In genomic region chr5:43771555-43771954, GRCm38 (mm10) we compare ENCODE assay signal across 19 mouse cellular contexts. TPM values are rescaled to one million over a fixed set of nuclear protein-coding genes. Genes with fewer than 3 reads are reported as not detected.
DNase-seq lines count a peak whose midpoint lies in the region; ATAC-seq and TF ChIP-seq lines count a peak whose summit lies in the region.
"Had no signal": no experiment of that assay in that cellular context is flagged by ENCODE, and none has a peak within 500 bp of the region (broad histone marks: within the 10 kb centered on the region; RNA-seq: fewer than 3 reads in every experiment).

No protein-coding gene starts in this region.

- dilution Hi-C loops in CH12.LX (cut with MboI; ENCODE audit: extremely low pct_ligation_motif_present, extremely low pct_unique_long_range_greater_than_20kb, low sequenced_read_pairs): no loop called here

- no peak overlapping the region for H3K4me2 ChIP-seq in CH12.LX (ENCODE audit: insufficient read depth, low read depth, poor library complexity, severe bottlenecking)
- H3K4me2 ChIP-seq: embryonic facial prominence, embryonic 12.5 days; heart, embryonic 11.5 days; lung, embryonic 14.5 days; midbrain, embryonic 11.5 days; stomach, embryonic 15.5 days had no signal

- peak; percentile 97 for ATAC-seq in inflammation-experienced regulatory T-cells, adult 6 months
- ATAC-seq: forebrain, postnatal 0 days; Patski had no signal

- H3K4me1 ChIP-seq in CH12.LX (ENCODE audit: control insufficient read depth in 1 of 2, insufficient read depth in 2 of 2): peaks cover 0 to 29% of the 10 kb centered on the region in 2 experiments; a peak in 2 of 4 replicates
- H3K4me1 ChIP-seq: embryonic facial prominence, embryonic 12.5 days; stomach, embryonic 15.5 days had no signal

- H3K36me3 ChIP-seq in CH12.LX (replicated peaks in 1 of 2; ENCODE audit: control insufficient read depth in 1 of 2, insufficient read depth in 1 of 2, low read length in 1 of 2): peaks cover 8 to 43% of the 10 kb centered on the region in 2 experiments

- no peak for TF ChIP-seq POLR2A in CH12.LX (IDR thresholded peaks at IDR 0.05; ENCODE audit: low read depth, low read length)

- no peak for TF ChIP-seq CTCF in CH12.LX (conservative IDR thresholded peaks at IDR 0.05 in 1 of 2, IDR thresholded peaks at IDR 0.05 in 1 of 2; ENCODE audit: low read depth in 2 of 2, low read length in 2 of 2)

- TF ChIP-seq EP300 in CH12.LX (IDR thresholded peaks at IDR 0.05; ENCODE audit: low read length): no peak

- peaks cover 7% of the 10 kb centered on the region; the same call in 1 of the 2 replicates for H3K79me2 ChIP-seq in CH12.LX (replicated peaks; ENCODE audit: control insufficient read depth, extremely low read depth, insufficient read depth, poor library complexity, severe bottlenecking)

- H3K4me3 ChIP-seq in CH12.LX (replicated peaks in 1 of 3; ENCODE audit: low read depth in 2 of 3, low read length in 2 of 3, poor library complexity in 1 of 3): no peak overlapping the region
- H3K4me3 ChIP-seq: embryonic facial prominence, embryonic 12.5 days; stomach, embryonic 15.5 days had no signal

- no peaks in the 10 kb centered on the region for H3K27me3 ChIP-seq in CH12.LX (replicated peaks)
- H3K27me3 ChIP-seq: embryonic facial prominence, embryonic 12.5 days; Patski; stomach, embryonic 15.5 days had no signal

- in situ Hi-C loops in CH12.LX (cut with MboI; ENCODE audit: low pct_ligation_motif_present, low pct_unique_long_range_greater_than_20kb, low sequenced_read_pairs): no loop called here

- no peak overlapping the region for H3K9ac ChIP-seq in CH12.LX (ENCODE audit: insufficient read depth, low read depth)
- H3K9ac ChIP-seq: embryonic facial prominence, embryonic 12.5 days; forebrain, postnatal 0 days; lung, embryonic 14.5 days; stomach, embryonic 15.5 days had no signal

- DNase-seq in B cell, adult 2 months: peak; percentile 47 to 53
- DNase-seq in CH12.LX (ENCODE audit: extremely low read depth): peak; percentile 29
- DNase-seq in natural killer cell, adult 2 months (ENCODE audit: low spot score in 2 of 2): peak; percentile 11 to 31
- DNase-seq in frontal cortex, postnatal 10 days (ENCODE audit: low spot score in 2 of 2): no peak
- DNase-seq in frontal cortex, postnatal 14 days (ENCODE audit: low spot score in 2 of 2): no peak
- DNase-seq in urinary bladder, postnatal 36 days (ENCODE audit: low spot score in 2 of 2): no peak
- DNase-seq in testis, postnatal 10 days (ENCODE audit: low spot score): no peak
- DNase-seq: cerebellum, adult 11-12 months; forebrain, postnatal 0 days; gastrocnemius, postnatal 10 days; lung, embryonic 14.5 days; right cerebral cortex, postnatal 25 days had no signal

- no peak for TF ChIP-seq RAD21 in CH12.LX (IDR thresholded peaks at IDR 0.05; ENCODE audit: low read depth, low read length)

- no peaks in the 10 kb centered on the region for H3K9me3 ChIP-seq in CH12.LX (replicated peaks; ENCODE audit: low read length)
- H3K9me3 ChIP-seq: embryonic facial prominence, embryonic 12.5 days; stomach, embryonic 15.5 days had no signal

- no peak overlapping the region for H3K27ac ChIP-seq in CH12.LX (ENCODE audit: insufficient read depth, low read depth)
- H3K27ac ChIP-seq: embryonic facial prominence, embryonic 12.5 days; kidney, postnatal 0 days; stomach, embryonic 15.5 days had no signal

TF ChIP-seq in CH12.LX, 34 proteins besides CTCF, POLR2A, EP300 and RAD21:
- TF ChIP-seq ZKSCAN1 (IDR thresholded peaks at IDR 0.05; ENCODE audit: borderline replicate concordance, low read depth, low read length): no peak
- no peak for TF ChIP-seq E2F4 (IDR thresholded peaks at IDR 0.05; ENCODE audit: insufficient replicate concordance, low read depth, low read length)
- TF ChIP-seq NELFE (IDR thresholded peaks at IDR 0.05; ENCODE audit: low read depth, low read length): no peak
- no peak for TF ChIP-seq SMC3 (IDR thresholded peaks at IDR 0.05; ENCODE audit: low read depth, low read length)
- TF ChIP-seq ZMIZ1 (IDR thresholded peaks at IDR 0.05; ENCODE audit: low read depth, low read length): no peak
- TF ChIP-seq CHD1 (IDR thresholded peaks at IDR 0.05; ENCODE audit: low read depth, low read length): no peak
- no peak for TF ChIP-seq MAX (IDR thresholded peaks at IDR 0.05; ENCODE audit: low read length)
- no peak for TF ChIP-seq TCF12 (IDR thresholded peaks at IDR 0.05; ENCODE audit: low read depth, low read length)
- no peak for TF ChIP-seq UBTF (IDR thresholded peaks at IDR 0.05; ENCODE audit: low read depth, low read length)
- TF ChIP-seq CHD2 (IDR thresholded peaks at IDR 0.05; ENCODE audit: low read length): no peak
- no peak for TF ChIP-seq HCFC1 (IDR thresholded peaks at IDR 0.05; ENCODE audit: low read depth, low read length)
- TF ChIP-seq JUN (IDR thresholded peaks at IDR 0.05; ENCODE audit: insufficient read depth, low read depth, low read length): no peak
- TF ChIP-seq ZNF384 (IDR thresholded peaks at IDR 0.05; ENCODE audit: low read depth, low read length): no peak
- no peak for TF ChIP-seq MYC (IDR thresholded peaks at IDR 0.05; ENCODE audit: low read depth, low read length)
- TF ChIP-seq RCOR1 (conservative IDR thresholded peaks at IDR 0.05; ENCODE audit: low read depth, low read length): no peak
- no peak for TF ChIP-seq POLR2AphosphoS2 (IDR thresholded peaks at IDR 0.05; ENCODE audit: low read depth, low read length)
TF ChIP-seq in CH12.LX: peak in this region for 0.

RNA-seq across cellular contexts. Expression of gene Bst1, which starts 47.1 kb away (rescaled TPM):
- total RNA-seq in CH12.LX (2012; rRNA removed) (1.9 and 3.3 TPM in 2 replicates), CH12.LX (2014; rRNA removed) (4.7 and 4.8 TPM in 2 replicates)
- 8.9 and 9.9 TPM in 2 replicates for polyA plus RNA-seq in CH12.LX (2012; ENCODE audit: insufficient read length, low read depth)
- under 1 TPM in 2 of 3 experiments, not detected in 1; 0.20 to 0.26 TPM for polyA plus RNA-seq in inflammation-experienced regulatory T-cells, adult 6 months (2017; shearing (Covaris generic))
- polyA plus RNA-seq: midbrain, embryonic 11.5 days had no signal

RNA-seq across cellular contexts. Expression of gene Fbxl5, which starts 49.9 kb away (rescaled TPM):
- total RNA-seq in CH12.LX (2012; rRNA removed): 20.5 and 20.9 TPM in 2 replicates
- 45.3 and 48.4 TPM in 2 replicates for total RNA-seq in CH12.LX (2014; rRNA removed)
- polyA plus RNA-seq in CH12.LX (2012; ENCODE audit: insufficient read length, low read depth): 28.1 and 28.4 TPM in 2 replicates
- polyA plus RNA-seq in inflammation-experienced regulatory T-cells, adult 6 months (2017; shearing (Covaris generic)): 10 to 100 TPM; 64.3 to 71.7 (median 67.1) TPM

Comparison
In these comparisons a context has a peak if more than half of its experiments do, and no peak if none do; other contexts are left out.
1. DNase-seq: peak in B cell, adult 2 months (2 of 2), CH12.LX (single experiment) and natural killer cell, adult 2 months (2 of 2); none in frontal cortex, postnatal 10 days (0 of 2), frontal cortex, postnatal 14 days (0 of 2), urinary bladder, postnatal 36 days (0 of 2) and testis, postnatal 10 days (single experiment).